Mouse (Mus musculus) limb, embryonic 13.5 days (tissue): Measurements from ENCODE around the gene Exd1. TPM values are rescaled to one million over a fixed set of nuclear protein-coding genes. Genes with fewer than 3 reads are reported as not detected.

ENCODE experiments used
- ATAC-seq: fragments of 200-750 bp; cut with Nextera tagmentation; 2 replicates; pipeline ENCODE4 v1.8.0; 2017; ENCODE audit warnings: low read depth, moderate number of reproducible peaks, moderate TSS enrichment; ENCODE audit not compliant: low FRiP score
- H3K27ac ChIP-seq: fragments of 300-500 bp; sonication (generic); 2 replicates; pipeline ENCODE4 v1.5.1; 2015; ENCODE audit warnings: inconsistent platforms, mild to moderate bottlenecking, moderate library complexity
- H3K27me3 ChIP-seq: fragments of 300-500 bp; sonication (generic); 2 replicates; pipeline ENCODE4 v1.6.1; 2015; ENCODE audit warnings: mild to moderate bottlenecking, inconsistent platforms
- H3K36me3 ChIP-seq: fragments of 300-500 bp; sonication (generic); 2 replicates; pipeline ENCODE4 v1.6.1; 2015; ENCODE audit warnings: inconsistent platforms, mild to moderate bottlenecking, moderate library complexity
- H3K4me1 ChIP-seq: fragments of 300-500 bp; sonication (generic); 2 replicates; pipeline ENCODE4 v1.6.1; 2015; ENCODE audit warnings: inconsistent platforms
- H3K4me2 ChIP-seq: fragments of 300-500 bp; sonication (generic); replicated peaks from 2 replicates; pipeline ENCODE4 v1.6.1; 2015; ENCODE audit warnings: inconsistent platforms, mild to moderate bottlenecking, moderate library complexity
- H3K4me3 ChIP-seq: fragments of 300-500 bp; sonication (generic); 2 replicates; pipeline ENCODE4 v1.5.1; 2015; ENCODE audit warnings: moderate library complexity, mild to moderate bottlenecking, inconsistent platforms
- H3K9ac ChIP-seq: fragments of 300-500 bp; sonication (generic); 2 replicates; pipeline ENCODE4 v1.6.1; 2015; ENCODE audit warnings: mild to moderate bottlenecking, inconsistent platforms
- H3K9me3 ChIP-seq: fragments of 300-500 bp; sonication (generic); 2 replicates; pipeline ENCODE4 v1.6.1; 2016; ENCODE audit warnings: inconsistent platforms
- WGBS: fragments of 180-500 bp; shearing (Covaris S2); methylation state at CpG from one replicate; pipeline ENCODE4 v1.1.7; 2015; 5-methylcytosine and 5-hydroxymethylcytosine counted together
- polyA plus RNA-seq: library from polyadenylated mRNA; unstranded; fragments of >200 nt; fragmentation: Nextera tagmentation; extraction: Ambion mirVana; gene quantifications from 2 replicates; pipeline ENCODE4 v1.2.1, GENCODE M21; 2015

The Exd1 gene
- polyA plus RNA-seq, 1 experiment from 2014 or later, result 0.23 TPM

DNA sequence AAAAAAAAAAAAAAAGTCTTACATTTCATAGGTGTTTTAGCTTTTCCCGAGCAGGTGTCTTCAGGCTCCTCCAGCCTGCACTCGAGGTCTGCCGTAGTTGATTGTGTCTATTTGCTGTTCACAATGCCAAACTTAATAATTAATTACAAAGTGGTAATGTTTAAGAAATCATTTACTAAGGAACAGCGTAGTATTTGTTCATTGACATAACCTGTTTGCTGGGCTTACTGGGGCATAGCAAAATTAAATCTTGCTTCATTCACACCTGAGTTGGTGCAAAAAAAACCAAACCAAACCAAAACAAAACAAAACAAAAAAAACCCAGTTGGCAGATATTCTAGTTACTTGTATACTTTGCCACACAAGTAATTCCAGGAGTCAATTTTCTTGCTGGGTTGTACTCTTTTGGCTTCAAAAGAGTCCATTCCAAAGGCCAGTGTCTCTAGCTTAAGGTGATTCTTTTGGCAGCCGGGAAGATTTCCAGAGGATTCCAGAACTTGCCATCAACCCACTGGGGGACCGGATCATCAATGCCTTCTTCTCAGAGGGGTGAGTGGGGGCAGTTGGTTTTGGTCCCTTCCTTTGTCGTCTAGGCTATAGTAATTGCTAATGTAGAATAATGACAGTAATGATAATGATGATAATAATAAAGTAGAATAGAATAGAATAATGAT, 18.9 kb upstream of the Exd1 start:
- 93% methylated on average over 7 of the region's 7 CpGs for WGBS
- ATAC-seq, result no peak
- Histone ChIP-seq H3K4me2 (no peak overlapping the region), H3K36me3 (peaks cover 19% of the 10 kb centered on the region), H3K9ac (no peak overlapping the region), H3K4me3 (no peak overlapping the region), H3K27ac (no peak overlapping the region), H3K27me3 (no peaks in the 10 kb centered on the region), H3K4me1 (no peaks in the 10 kb centered on the region), H3K9me3 (no peaks in the 10 kb centered on the region)

DNA sequence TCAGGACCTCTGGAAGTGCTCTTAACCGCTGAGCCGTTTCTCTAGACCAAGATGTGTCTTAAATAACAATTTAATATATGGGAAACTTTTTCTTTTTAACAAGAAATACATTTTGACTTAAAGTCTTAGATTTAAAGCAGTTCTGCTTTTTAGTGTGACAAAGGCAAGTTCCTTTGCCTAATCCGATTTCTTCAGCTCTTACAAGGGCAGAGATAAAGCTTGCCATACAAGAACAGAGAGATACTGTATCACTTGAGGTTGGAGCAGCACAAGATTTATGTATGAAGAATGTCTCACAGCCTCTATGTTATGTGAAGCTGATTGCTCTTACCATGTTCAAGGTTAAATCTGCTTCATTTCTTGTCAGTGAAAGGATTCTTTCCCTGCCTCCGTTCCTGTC, 17.9 kb upstream of the Exd1 start:
- 95% methylated on average over 4 of the region's 4 CpGs for WGBS
- no peak for ATAC-seq
- no peaks in the 10 kb centered on the region for H3K9me3 ChIP-seq
- H3K27me3 ChIP-seq, result no peaks in the 10 kb centered on the region
- peaks cover 19% of the 10 kb centered on the region for H3K36me3 ChIP-seq
- H3K4me1 ChIP-seq, result no peaks in the 10 kb centered on the region
- no peak overlapping the region for H3K27ac ChIP-seq
- no peak overlapping the region for H3K4me3 ChIP-seq
- H3K4me2 ChIP-seq, result no peak overlapping the region
- H3K9ac ChIP-seq, result no peak overlapping the region

DNA sequence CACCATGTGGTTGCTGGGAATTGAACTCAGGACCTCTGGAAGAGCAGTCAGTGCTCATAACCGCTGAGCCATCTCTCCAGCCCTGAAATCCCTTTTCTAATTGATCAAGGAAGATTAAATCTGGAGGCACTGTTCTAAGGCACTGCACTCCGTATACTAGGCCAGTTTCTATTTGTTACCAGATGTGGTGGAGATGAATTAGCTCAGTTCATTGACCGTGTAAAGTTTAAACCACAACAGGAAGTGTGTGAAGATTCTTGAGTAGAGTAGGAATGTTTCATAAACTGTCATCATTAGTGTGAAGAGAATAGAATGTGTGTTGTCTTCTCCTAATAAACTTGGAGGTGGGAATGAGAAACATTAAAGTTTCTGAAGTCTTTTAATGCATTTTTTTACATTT, 14.4 kb upstream of the Exd1 start:
- no peak for ATAC-seq
- no peaks in the 10 kb centered on the region for H3K27me3 ChIP-seq
- no peaks in the 10 kb centered on the region for H3K9me3 ChIP-seq
- no peak overlapping the region for H3K4me2 ChIP-seq
- no peak overlapping the region for H3K4me3 ChIP-seq
- no peak overlapping the region for H3K27ac ChIP-seq
- H3K9ac ChIP-seq, result no peak overlapping the region
- peaks cover 14% of the 10 kb centered on the region for H3K36me3 ChIP-seq
- 0 out of 2 replicates have a peak, but pooled peaks cover 4% of the 10 kb centered on the region for H3K4me1 ChIP-seq
- WGBS, result 86% methylated on average over 3 of the region's 3 CpGs

DNA sequence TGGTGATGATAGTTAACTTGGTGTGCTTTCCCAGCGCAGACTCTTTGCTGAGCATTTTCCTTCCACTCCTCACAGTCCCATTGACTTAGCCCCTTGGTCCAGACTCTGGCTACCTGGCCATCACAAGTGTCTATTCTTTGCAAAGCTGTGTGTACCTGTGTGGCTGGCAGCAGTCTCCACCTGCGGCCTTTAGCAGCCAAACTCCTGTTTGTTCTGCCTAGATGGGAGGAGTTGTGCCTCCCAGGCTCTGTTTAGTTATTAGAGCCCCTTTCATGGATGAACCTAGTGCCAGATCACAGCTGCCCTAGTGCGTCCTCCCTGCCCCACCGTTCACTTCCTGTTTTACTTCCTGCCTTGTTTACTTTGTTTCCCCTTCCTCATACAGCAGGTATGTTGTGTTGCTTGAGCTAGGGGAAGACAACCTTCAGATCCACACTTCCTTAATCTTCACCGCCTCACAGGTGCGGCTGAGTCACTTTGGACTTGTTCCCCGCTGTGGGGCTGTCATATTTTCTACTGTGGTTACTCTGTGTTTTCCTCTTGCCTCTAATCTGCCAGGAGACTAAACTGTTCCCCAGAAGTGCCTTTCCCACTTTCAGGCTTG, 11.4 kb upstream of the Exd1 start:
- no peak overlapping the region for H3K4me3 ChIP-seq
- H3K27ac ChIP-seq, result no peak overlapping the region
- H3K4me2 ChIP-seq, result no peak overlapping the region
- H3K9ac ChIP-seq, result no peak overlapping the region
- no peak for ATAC-seq
- no peaks in the 10 kb centered on the region for H3K27me3 ChIP-seq
- H3K36me3 ChIP-seq, result peaks cover 8% of the 10 kb centered on the region
- 0 out of 2 replicates have a peak, but pooled peaks cover 4% of the 10 kb centered on the region for H3K4me1 ChIP-seq
- H3K9me3 ChIP-seq, result no peaks in the 10 kb centered on the region
- WGBS, result 65% methylated on average over 7 of the region's 7 CpGs

DNA sequence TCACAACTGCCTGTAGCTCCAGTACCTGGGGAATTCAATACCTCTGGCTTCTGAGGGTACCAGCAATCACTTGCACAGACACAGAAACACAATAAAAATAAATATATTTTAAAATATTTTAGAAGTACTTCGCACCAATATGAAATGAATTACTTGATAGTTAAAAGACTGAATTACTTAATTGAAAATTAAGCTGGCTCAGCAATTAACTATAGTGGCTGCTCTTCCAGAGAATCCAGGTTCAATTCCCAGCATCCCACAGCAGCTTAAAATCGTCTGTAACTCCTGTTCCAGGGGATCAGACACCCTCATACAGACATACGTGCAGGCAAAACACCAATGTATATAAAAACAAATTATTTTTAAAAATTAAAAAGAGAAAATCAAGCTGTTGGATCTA, 10.6 kb upstream of the Exd1 start:
- WGBS, result 81% methylated on average over 3 of the region's 3 CpGs
- no peak overlapping the region for H3K9ac ChIP-seq
- H3K4me1 ChIP-seq, result 0 out of 2 replicates have a peak, but pooled peaks cover 4% of the 10 kb centered on the region
- H3K27me3 ChIP-seq, result no peaks in the 10 kb centered on the region
- no peak overlapping the region for H3K27ac ChIP-seq
- ATAC-seq, result no peak
- H3K4me2 ChIP-seq, result no peak overlapping the region
- H3K9me3 ChIP-seq, result no peaks in the 10 kb centered on the region
- peaks cover 3% of the 10 kb centered on the region for H3K36me3 ChIP-seq
- no peak overlapping the region for H3K4me3 ChIP-seq

DNA sequence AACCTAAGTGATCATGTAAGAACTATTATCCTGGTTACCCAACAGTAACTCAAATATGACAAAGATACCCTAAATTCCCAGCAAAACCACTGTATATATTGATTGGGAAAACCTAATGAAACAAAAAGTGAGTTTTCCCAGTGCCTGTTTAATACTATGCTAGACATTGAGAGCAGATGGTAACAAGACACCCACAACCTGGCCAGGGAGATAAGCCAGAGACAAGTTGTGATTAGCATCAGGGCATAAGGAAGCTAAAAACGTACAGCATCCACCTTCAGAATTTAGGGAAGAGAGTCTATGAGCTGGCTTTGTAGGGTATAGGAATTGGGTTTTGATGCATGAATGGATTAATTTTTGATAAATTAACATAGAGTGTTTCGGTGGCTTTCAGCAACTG, 2.3 kb upstream of the Exd1 start:
- ATAC-seq, result no peak

DNA sequence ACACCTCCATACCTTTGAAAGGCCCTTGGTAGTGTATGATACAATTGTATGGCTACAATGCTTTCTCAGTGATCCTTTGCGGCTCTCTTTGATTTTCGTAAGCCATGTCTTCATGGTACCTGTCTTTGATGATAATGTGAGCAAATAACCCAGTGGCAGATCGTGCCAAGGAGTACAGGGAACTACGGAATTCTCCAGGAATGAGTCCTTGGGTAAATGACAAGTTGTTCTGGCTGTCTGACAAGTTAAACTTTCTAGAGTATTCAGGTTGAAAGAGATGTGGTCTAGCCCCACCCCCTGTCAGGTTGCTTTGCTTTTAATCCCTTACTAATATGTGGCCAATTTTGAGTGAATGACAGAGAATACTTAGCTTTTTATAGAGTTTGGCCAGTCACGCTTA, 1.3 kb upstream of the Exd1 start:
- WGBS, result 71% methylated on average over 5 of the region's 5 CpGs
- Histone ChIP-seq H3K36me3 (no peaks in the 10 kb centered on the region), H3K4me1 (peaks cover 13% of the 10 kb centered on the region), H3K27me3 (no peaks in the 10 kb centered on the region), H3K4me2 (peak overlapping the region; percentile 79), H3K9ac (peak overlapping the region; percentile 79), H3K9me3 (no peaks in the 10 kb centered on the region), H3K4me3 (peak overlapping the region; percentile 74), H3K27ac (no peak overlapping the region)
- ATAC-seq, result no peak

More for the DNA sequence above, 2.3 kb upstream of the Exd1 start:
- no peak overlapping the region for H3K4me3 ChIP-seq
- no peak overlapping the region for H3K27ac ChIP-seq
- H3K27me3 ChIP-seq, result no peaks in the 10 kb centered on the region
- no peak overlapping the region for H3K4me2 ChIP-seq
- no peaks in the 10 kb centered on the region for H3K9me3 ChIP-seq
- peaks cover 13% of the 10 kb centered on the region for H3K4me1 ChIP-seq
- H3K36me3 ChIP-seq, result no peaks in the 10 kb centered on the region
- H3K9ac ChIP-seq, result no peak overlapping the region
- WGBS, result 81% methylated on average over 2 of the region's 2 CpGs

DNA sequence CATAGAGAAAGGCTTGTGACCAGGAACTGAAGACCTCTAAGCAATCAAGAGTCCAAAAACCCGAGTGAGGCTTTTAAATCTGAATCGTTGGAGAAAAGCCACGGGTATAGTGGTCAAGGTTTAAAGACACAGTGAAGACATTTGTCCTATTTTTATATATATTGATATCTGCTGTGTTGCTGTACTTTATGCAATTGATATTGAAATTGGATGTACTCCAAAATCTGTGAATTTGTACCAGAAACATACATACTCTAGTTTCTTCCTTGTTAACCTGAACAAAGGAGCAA, 889 bp upstream of the Exd1 start:
- Histone ChIP-seq H3K4me1 (peaks cover 13% of the 10 kb centered on the region), H3K36me3 (no peaks in the 10 kb centered on the region), H3K4me2 (peak overlapping the region; percentile 79), H3K9ac (peak overlapping the region; percentile 79), H3K9me3 (no peaks in the 10 kb centered on the region), H3K27me3 (no peaks in the 10 kb centered on the region), H3K4me3 (peak overlapping the region; percentile 74), H3K27ac (no peak overlapping the region)
- 5% methylated on average over 3 of the region's 3 CpGs for WGBS
- no peak for ATAC-seq

DNA sequence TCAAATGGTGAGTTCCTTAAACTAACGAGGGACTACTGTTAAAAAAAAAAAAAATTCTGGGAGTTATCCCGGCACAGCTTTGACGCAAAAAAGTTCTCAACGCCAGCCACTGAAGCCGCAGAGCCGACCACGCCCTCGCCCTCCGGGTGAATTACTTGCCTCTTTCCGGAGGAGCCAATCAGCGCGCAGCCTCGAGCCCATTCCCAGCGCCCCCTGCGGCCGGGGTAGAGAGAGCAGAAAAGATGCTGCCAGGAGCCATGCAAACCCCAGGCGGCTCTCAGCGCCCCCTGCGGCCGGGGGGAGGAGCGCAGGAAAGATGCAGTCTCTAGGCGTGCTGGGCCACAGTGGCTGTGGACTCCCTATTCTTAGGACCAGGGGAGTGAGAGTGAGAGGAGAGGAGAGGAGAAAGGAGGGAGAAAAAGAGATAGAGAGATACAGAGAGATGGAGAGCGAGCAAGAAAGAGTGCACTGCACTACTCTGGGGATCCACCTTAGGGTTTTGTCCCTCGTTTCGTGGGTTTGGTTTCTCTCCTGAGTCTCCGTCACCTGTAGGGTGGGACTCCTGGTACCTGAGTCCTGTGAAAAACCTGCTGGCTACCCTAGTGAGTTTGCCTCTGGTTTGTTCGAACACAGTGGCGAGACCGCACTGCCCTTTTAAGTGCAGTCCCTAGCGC, 442 bp downstream of the Exd1 start:
- Histone ChIP-seq H3K4me2 (peak overlapping the region; percentile 79), H3K27me3 (no peaks in the 10 kb centered on the region), H3K27ac (peak overlapping the region; percentile 83), H3K9ac (peak overlapping the region; percentile 62), H3K4me1 (peaks cover 13% of the 10 kb centered on the region), H3K36me3 (no peaks in the 10 kb centered on the region), H3K4me3 (peak overlapping the region; percentile 74), H3K9me3 (no peaks in the 10 kb centered on the region)
- ATAC-seq, result peak; percentile 79
- under 1% methylated on average over 30 of the region's 30 CpGs for WGBS

DNA sequence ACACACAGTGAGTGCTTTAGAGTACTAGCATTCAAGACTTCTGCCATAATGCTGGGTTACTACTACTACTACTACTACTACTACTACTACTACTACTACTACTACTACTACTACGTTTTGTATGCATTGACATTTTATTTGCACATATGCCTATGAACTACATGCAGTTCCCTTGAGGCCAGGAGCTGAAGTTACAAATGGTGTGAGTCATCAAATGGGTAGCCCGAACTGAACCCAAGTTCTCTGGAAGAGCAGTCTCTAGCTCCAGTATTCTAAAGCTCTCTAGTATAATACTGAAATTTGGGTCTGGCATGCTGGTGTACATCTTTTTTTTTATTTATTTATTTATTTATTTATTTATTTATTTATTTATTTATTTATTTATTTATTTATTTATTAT, 3.8 kb downstream of the Exd1 start:
- peaks cover 8% of the 10 kb centered on the region for H3K4me1 ChIP-seq
- no peak overlapping the region for H3K4me3 ChIP-seq
- 76% methylated on average over 2 of the region's 2 CpGs for WGBS
- no peak overlapping the region for H3K27ac ChIP-seq
- no peak overlapping the region for H3K9ac ChIP-seq
- H3K27me3 ChIP-seq, result no peaks in the 10 kb centered on the region
- ATAC-seq, result no peak
- H3K36me3 ChIP-seq, result no peaks in the 10 kb centered on the region
- no peaks in the 10 kb centered on the region for H3K9me3 ChIP-seq
- no peak overlapping the region for H3K4me2 ChIP-seq

DNA sequence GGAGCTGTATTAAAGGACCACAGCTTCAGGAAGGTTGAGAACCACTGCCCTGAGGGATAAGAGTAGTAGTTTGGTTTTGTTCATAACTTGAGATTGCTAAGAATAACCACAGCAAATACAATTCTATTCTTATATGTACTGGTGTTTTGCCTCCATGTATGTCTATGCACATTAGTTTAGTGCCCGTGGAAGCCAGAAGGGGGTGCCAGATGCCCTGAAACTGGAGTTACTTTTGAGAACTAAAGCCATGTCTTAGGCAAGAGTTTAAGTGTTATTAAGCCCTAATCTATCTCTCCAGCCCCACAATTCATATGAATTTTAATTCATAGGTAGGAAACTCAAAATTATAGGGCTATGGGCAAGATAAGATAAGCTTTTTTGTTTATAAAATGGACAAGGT, 5.3 kb downstream of the Exd1 start:
- Histone ChIP-seq H3K4me2 (no peak overlapping the region), H3K27ac (no peak overlapping the region), H3K9ac (no peak overlapping the region), H3K4me3 (no peak overlapping the region), H3K36me3 (no peaks in the 10 kb centered on the region), H3K4me1 (peaks cover 3% of the 10 kb centered on the region; the same call in 1 of the 2 replicates), H3K27me3 (no peaks in the 10 kb centered on the region), H3K9me3 (no peaks in the 10 kb centered on the region)
- WGBS, result 24% methylated on average over 1 of the region's 1 CpGs
- ATAC-seq, result no peak

DNA sequence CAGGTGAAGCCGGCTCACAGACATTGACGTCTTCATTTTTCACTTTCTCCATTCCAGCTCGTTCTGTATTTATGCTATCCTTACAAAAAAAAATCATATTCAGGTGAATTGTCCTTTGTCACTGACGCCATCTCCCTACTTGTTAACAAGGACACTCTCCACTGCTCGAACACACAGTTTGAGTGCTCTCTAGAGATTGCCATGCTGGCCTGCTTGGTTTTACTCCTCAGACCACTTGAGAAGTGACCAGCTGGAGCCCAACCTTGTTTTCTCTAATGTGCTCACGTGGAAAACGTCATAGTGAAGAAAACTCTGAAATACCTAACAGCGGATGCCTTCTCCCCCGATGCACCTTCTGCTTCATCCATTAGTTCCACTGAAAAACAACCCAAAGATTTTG, 8.6 kb downstream of the Exd1 start:
- H3K4me1 ChIP-seq, result no peaks in the 10 kb centered on the region
- H3K27ac ChIP-seq, result no peak overlapping the region
- H3K36me3 ChIP-seq, result no peaks in the 10 kb centered on the region
- H3K4me3 ChIP-seq, result no peak overlapping the region
- 80% methylated on average over 9 of the region's 9 CpGs for WGBS
- ATAC-seq, result no peak
- H3K9me3 ChIP-seq, result no peaks in the 10 kb centered on the region
- no peak overlapping the region for H3K9ac ChIP-seq
- H3K27me3 ChIP-seq, result no peaks in the 10 kb centered on the region
- H3K4me2 ChIP-seq, result no peak overlapping the region
